Mouse (Mus musculus): ENCODE results near the gene Gja5.

DNA sequence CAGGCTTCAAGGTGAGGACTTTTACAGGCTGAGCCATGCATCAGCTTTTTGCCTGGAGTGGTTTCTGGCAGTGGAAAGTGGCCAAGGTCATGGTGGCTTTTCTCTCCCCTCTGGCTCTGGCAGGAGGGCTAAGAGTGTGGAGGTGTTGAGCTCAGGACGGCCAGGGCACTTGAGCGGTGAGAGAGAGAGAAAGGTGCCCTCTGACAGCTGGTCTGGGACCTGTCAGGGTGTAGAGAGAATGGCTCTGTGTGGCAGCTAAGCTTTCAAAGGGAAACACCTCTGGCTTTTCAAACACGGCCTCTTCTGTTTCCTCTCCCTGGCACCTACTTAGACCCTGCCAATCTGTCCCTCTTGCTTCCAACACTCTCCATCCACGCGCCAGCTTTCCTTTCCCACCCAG is 158.3 kb downstream of the Gja5 start:
- TF ChIP-seq POLR2A (IDR thresholded peaks at IDR 0.05; ENCODE audit: insufficient read length, low read depth) (no peak), E2F4 (IDR thresholded peaks at IDR 0.05; ENCODE audit: insufficient read depth) (no peak), MAX (IDR thresholded peaks at IDR 0.05; ENCODE audit: low read depth) (no peak), USF1 (IDR thresholded peaks at IDR 0.05; ENCODE audit: low read depth) (no peak), MYOD1 (IDR thresholded peaks at IDR 0.05; ENCODE audit: control insufficient read depth in 1 of 3, insufficient read length in 2 of 3, low read depth in 2 of 3) (no peak), MYOG (IDR thresholded peaks at IDR 0.05; ENCODE audit: control insufficient read depth in 1 of 3, insufficient read depth in 1 of 3, insufficient read length in 2 of 3, low read depth in 2 of 3) (no peak), SRF (IDR thresholded peaks at IDR 0.05; ENCODE audit: control insufficient read depth, insufficient read length, low read depth) (no peak)

Data from myocyte (in vitro differentiated cells).